Mouse (Mus musculus) forebrain, embryonic 16.5 days (tissue): ENCODE results near the gene Gm28047. TPM values are rescaled to one million over a fixed set of nuclear protein-coding genes. Genes with fewer than 3 reads are reported as not detected.
A peak's percentile ranks its signal among the peaks of the same experiment; 100 is the strongest.

Source experiments
- ATAC-seq: fragments of 200-750 bp; cut with Nextera tagmentation; 2 replicates; pipeline ENCODE4 v1.8.0; 2017; ENCODE audit warnings: mild to moderate bottlenecking, moderate library complexity
- H3K27ac ChIP-seq: fragments of 300-500 bp; sonication (generic); 2 replicates; pipeline ENCODE4 v1.5.1; 2014; ENCODE audit warnings: low read length, control low read depth
- H3K27me3 ChIP-seq: fragments of 300-500 bp; sonication (generic); replicated peaks from 2 replicates; pipeline ENCODE4 v1.6.1; 2014; ENCODE audit warnings: low read length; ENCODE audit not compliant: control insufficient read depth, insufficient read depth
- H3K36me3 ChIP-seq: fragments of 300-500 bp; sonication (generic); 2 replicates; pipeline ENCODE4 v1.6.1; 2014; ENCODE audit not compliant: control insufficient read depth, insufficient read depth
- H3K4me1 ChIP-seq: fragments of 300-500 bp; sonication (generic); replicated peaks from 2 replicates; pipeline ENCODE4 v1.6.1; 2014; ENCODE audit warnings: low read length; ENCODE audit not compliant: control insufficient read depth, insufficient read depth
- H3K4me2 ChIP-seq: fragments of 300-500 bp; sonication (generic); 2 replicates; pipeline ENCODE4 v1.6.1; 2014; ENCODE audit warnings: mild to moderate bottlenecking, low read length, control low read depth
- H3K4me3 ChIP-seq: fragments of 300-500 bp; sonication (generic); replicated peaks from 2 replicates; pipeline ENCODE4 v1.5.1; 2014; ENCODE audit warnings: mild to moderate bottlenecking, low read length, control low read depth
- H3K9ac ChIP-seq: fragments of 300-500 bp; sonication (generic); replicated peaks from 2 replicates; pipeline ENCODE4 v1.6.1; 2014; ENCODE audit warnings: low read depth, low read length, control low read depth
- H3K9me3 ChIP-seq: fragments of 300-500 bp; sonication (generic); 2 replicates; pipeline ENCODE4 v1.6.1; 2016; ENCODE audit warnings: low read length; ENCODE audit not compliant: control insufficient read depth
- WGBS: fragments of 180-500 bp; shearing (Covaris S2); extraction: QIAGEN DNeasy Blood & Tissue Kit; methylation state at CpG from one replicate; pipeline ENCODE4 v1.1.7; 2014; 5-methylcytosine and 5-hydroxymethylcytosine counted together
- polyA plus RNA-seq: library from polyadenylated mRNA; unstranded; fragments of >200 nt; fragmentation: Nextera tagmentation; extraction: Ambion mirVana; gene quantifications from 2 replicates; pipeline ENCODE4 v1.2.1, GENCODE M21; 2015

The Gm28047 gene
- polyA plus RNA-seq, 1 experiment from 2014 or later, result not detected

DNA sequence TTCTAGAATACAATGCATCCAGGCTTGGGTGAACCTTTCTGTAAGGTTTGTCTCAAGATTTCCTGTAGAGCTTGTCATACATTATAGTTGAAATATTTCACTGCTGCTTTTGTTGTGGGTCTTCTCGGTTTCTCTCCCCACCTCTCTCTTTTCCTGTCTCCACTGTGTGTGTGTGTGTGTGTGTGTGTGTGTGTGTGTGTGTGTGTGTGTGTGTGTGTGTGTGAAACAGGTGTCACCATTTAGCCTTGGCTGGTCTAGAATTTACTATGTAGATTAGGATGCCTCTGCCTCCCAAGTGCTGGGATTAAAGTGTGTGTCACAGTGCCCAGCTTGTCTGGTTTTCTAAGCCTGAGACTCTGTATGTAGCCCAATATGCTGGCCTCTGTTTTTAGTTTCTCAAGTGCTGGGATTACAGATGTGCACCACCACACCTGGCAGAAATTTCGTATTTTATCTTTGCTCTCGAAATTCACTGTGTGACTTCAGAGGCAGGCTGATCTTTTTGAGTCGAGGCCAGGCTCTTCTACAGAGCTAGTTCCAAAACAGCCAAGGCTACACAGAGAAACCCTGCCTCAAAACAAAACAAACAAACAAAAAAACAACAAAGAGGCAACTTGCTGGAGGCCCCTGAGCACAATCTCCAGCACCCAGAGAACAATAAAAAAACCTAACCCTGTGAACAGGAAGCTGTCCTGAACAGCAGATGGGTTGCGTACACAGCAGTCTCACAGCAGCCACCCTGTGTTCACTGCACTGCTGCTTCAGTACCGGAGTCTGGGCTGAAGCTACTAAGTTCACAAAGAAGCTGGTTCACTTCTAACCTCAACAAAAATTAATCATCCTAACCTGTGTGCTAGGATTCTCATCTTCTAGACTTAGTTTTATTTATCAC lies 98.5 kb downstream of the Gm28047 start:
- H3K27ac ChIP-seq, result no peak overlapping the region
- ATAC-seq, result no peak
- H3K4me2 ChIP-seq, result no peak overlapping the region
- no peaks in the 10 kb centered on the region for H3K4me1 ChIP-seq
- 86% methylated on average over 6 of the region's 6 CpGs for WGBS
- H3K27me3 ChIP-seq, result no peaks in the 10 kb centered on the region
- no peaks in the 10 kb centered on the region for H3K9me3 ChIP-seq
- H3K36me3 ChIP-seq, result peaks cover 18% of the 10 kb centered on the region
- H3K9ac ChIP-seq, result no peak overlapping the region
- no peak overlapping the region for H3K4me3 ChIP-seq

DNA sequence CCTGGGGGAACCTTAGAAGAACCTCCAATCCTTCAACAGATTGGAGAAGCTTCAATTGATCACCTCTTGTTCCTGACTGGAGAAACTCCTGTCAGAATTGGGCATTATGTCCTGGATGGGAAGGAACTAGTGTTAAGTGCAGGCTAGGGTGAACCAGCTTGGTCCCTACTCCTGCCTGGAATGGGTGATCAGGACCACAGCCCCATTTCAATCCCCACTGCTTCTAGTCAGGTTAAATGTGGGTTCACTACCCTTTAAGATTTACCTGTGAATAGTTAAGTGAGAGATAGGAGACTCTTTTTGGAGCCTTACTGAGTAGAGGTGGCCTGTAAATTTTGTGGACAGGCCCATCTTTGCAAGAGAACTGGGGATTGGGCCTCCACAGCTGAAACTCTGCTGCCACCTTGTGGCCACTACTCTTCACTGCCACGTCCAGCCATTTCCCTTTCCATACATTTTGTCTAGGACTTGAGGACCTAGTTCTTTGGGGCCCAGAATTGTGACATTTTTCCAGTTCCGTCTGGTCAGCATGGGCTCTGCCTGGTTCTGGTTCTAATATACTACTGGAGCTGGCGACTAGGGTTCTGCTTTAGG lies 99.9 kb downstream of the Gm28047 start, which contains the start of gene Npff:
TSS of gene Npff (minus strand) at position 51 of the 594 bp plus-strand sequence.
- Histone ChIP-seq H3K9me3 (no peaks in the 10 kb centered on the region), H3K27ac (no peak within 1 kb of the TSS), H3K4me2 (no peak within 1 kb of the TSS), H3K4me1 (peaks cover 3% of the 10 kb centered on the region; the same call in 1 of the 2 replicates), H3K36me3 (peaks cover 17% of the 10 kb centered on the region), H3K4me3 (no peak within 1 kb of the TSS), H3K9ac (0 out of 2 replicates have a peak within 1 kb of the TSS, but pooled peaks have one; percentile 7), H3K27me3 (no peaks in the 10 kb centered on the region)
- WGBS, result 3% methylated on average over 3 of the region's 3 CpGs
- ATAC-seq, result peak; percentile 54

DNA sequence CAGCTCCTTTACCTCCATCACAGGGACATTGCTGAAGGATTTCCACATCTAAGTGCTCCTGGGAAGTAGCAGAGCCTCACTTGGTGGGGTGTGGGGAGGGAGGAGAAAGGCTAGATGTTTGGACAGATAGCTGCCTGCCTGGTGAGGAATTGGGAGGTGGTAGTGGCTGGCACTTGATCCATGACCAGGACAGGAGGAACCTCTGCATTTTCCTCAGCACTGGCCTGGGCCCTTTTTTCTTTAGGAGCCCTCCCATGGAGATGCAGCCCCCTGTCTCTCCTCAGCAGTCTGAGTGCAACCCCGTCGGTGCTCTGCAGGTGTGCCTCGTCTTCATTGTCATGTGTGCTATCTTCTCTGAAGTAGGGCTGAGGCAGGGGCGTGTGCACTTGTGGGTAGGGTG lies 103.4 kb downstream of the Gm28047 start:
- no peak for ATAC-seq
- WGBS, result 90% methylated on average over 4 of the region's 4 CpGs
- H3K4me3 ChIP-seq, result no peak overlapping the region
- H3K4me2 ChIP-seq, result no peak overlapping the region
- no peak overlapping the region for H3K9ac ChIP-seq
- H3K36me3 ChIP-seq, result peaks cover 7% of the 10 kb centered on the region; the same call in 1 of the 2 replicates
- H3K27ac ChIP-seq, result no peak overlapping the region
- H3K27me3 ChIP-seq, result no peaks in the 10 kb centered on the region
- no peaks in the 10 kb centered on the region for H3K9me3 ChIP-seq
- peaks cover 15% of the 10 kb centered on the region for H3K4me1 ChIP-seq

GRCm38 (mm10) chr15:102520416-102520815 lies 104.5 kb downstream of the Gm28047 start:
- WGBS, result 91% methylated on average over 4 of the region's 4 CpGs
- no peak overlapping the region for H3K9ac ChIP-seq
- H3K27ac ChIP-seq, result no peak overlapping the region
- no peak overlapping the region for H3K4me3 ChIP-seq
- peaks cover 7% of the 10 kb centered on the region; the same call in 1 of the 2 replicates for H3K36me3 ChIP-seq
- ATAC-seq, result no peak
- peaks cover 22% of the 10 kb centered on the region for H3K4me1 ChIP-seq
- H3K9me3 ChIP-seq, result no peaks in the 10 kb centered on the region
- no peak overlapping the region for H3K4me2 ChIP-seq
- H3K27me3 ChIP-seq, result no peaks in the 10 kb centered on the region

GRCm38 (mm10) chr15:102519211-102520141 lies 105.4 kb downstream of the Gm28047 start:
- ATAC-seq, result no peak
- H3K36me3 ChIP-seq, result peaks cover 7% of the 10 kb centered on the region; the same call in 1 of the 2 replicates
- H3K9ac ChIP-seq, result peak overlapping the region; percentile 92
- no peaks in the 10 kb centered on the region for H3K27me3 ChIP-seq
- peak overlapping the region; percentile 100 for H3K27ac ChIP-seq
- WGBS, result 69% methylated on average over 15 of the region's 17 CpGs
- peak overlapping the region; percentile 73 for H3K4me3 ChIP-seq
- H3K4me1 ChIP-seq, result peaks cover 31% of the 10 kb centered on the region
- H3K4me2 ChIP-seq, result peak overlapping the region; percentile 96
- no peaks in the 10 kb centered on the region for H3K9me3 ChIP-seq

DNA sequence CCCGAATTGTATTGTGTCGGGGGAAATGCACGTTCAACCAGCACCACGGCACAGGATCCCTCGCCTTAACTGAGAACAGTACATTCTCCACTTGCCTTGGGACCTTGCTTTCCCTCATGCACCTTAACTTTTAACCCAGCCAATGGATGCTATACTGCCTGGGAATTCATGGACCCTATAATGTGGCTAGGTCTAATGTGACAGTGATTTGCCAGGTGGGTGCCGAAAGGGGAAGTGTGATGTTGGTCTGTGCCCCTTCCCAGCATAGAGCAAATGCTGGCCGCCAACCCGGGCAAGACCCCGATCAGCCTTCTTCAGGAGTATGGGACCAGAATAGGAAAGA lies 106.0 kb downstream of the Gm28047 start:
- Histone ChIP-seq H3K4me1 (peaks cover 37% of the 10 kb centered on the region), H3K4me3 (peak overlapping the region; percentile 73), H3K27ac (peak overlapping the region; percentile 100), H3K4me2 (peak overlapping the region; percentile 96), H3K9ac (peak overlapping the region; percentile 92), H3K27me3 (no peaks in the 10 kb centered on the region), H3K36me3 (peaks cover 5% of the 10 kb centered on the region; the same call in 1 of the 2 replicates), H3K9me3 (no peaks in the 10 kb centered on the region)
- WGBS, result 15% methylated on average over 9 of the region's 9 CpGs
- ATAC-seq, result no peak

GRCm38 (mm10) chr15:102517976-102518858 lies 106.7 kb downstream of the Gm28047 start, which contains the start of gene Tarbp2:
Gene Tarbp2 (plus strand): TSS chr15:102518192.
- peak within 1 kb of the TSS; percentile 92 for H3K9ac ChIP-seq
- no peaks in the 10 kb centered on the region for H3K9me3 ChIP-seq
- H3K27me3 ChIP-seq, result no peaks in the 10 kb centered on the region
- peak within 1 kb of the TSS; percentile 100 for H3K27ac ChIP-seq
- WGBS, result under 1% methylated on average over 60 of the region's 60 CpGs
- H3K36me3 ChIP-seq, result 0 out of 2 replicates have a peak, but pooled peaks cover 2% of the 10 kb centered on the region
- H3K4me1 ChIP-seq, result peaks cover 41% of the 10 kb centered on the region
- H3K4me2 ChIP-seq, result peak within 1 kb of the TSS; percentile 96
- H3K4me3 ChIP-seq, result peak within 1 kb of the TSS; percentile 73
- peak; percentile 92 for ATAC-seq

DNA sequence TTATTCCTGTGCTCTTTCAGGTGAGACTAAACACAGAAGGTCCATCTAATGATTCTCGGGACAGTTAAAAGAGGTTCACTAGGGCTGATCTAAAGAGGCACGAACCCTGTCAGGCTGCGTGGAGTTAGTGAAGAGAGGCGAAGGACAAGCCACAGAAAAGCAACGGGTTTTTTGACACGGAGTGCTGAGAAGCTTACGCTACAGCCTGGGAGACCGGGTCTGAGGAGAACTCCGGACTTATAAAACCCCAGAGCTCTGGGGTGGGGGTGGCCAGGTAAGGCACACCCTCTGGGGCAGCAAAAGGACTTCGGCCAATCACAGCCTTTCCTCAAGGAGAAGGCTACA lies 107.3 kb downstream of the Gm28047 start:
- ATAC-seq, result no peak
- H3K27ac ChIP-seq, result peak overlapping the region; percentile 100
- H3K4me3 ChIP-seq, result peak overlapping the region; percentile 73
- H3K27me3 ChIP-seq, result no peaks in the 10 kb centered on the region
- peak overlapping the region; percentile 90 for H3K9ac ChIP-seq
- H3K36me3 ChIP-seq, result 0 out of 2 replicates have a peak, but pooled peaks cover 2% of the 10 kb centered on the region
- H3K4me1 ChIP-seq, result peaks cover 46% of the 10 kb centered on the region
- H3K4me2 ChIP-seq, result peak overlapping the region; percentile 96
- WGBS, result 0% methylated on average over 10 of the region's 10 CpGs
- H3K9me3 ChIP-seq, result no peaks in the 10 kb centered on the region
